Mouse (Mus musculus) embryonic facial prominence, embryonic 11.5 days (tissue): ENCODE data around the gene Tmem33. TPM values are rescaled to one million over a fixed set of nuclear protein-coding genes. Genes with fewer than 3 reads are reported as not detected.
A peak's percentile ranks its signal among the peaks of the same experiment; 100 is the strongest.

ENCODE experiments used
- ATAC-seq: fragments of 200-750 bp; cut with Nextera tagmentation; replicated peaks from 2 replicates; pipeline ENCODE4 v1.8.0; 2017; ENCODE audit warnings: low read depth; ENCODE audit not compliant: insufficient number of reproducible peaks, low FRiP score, low TSS enrichment
- DNase-seq: peaks from one replicate; pipeline ENCODE4 v3.0.0-alpha.2; 2015; ENCODE audit warnings: low spot score
- H3K27ac ChIP-seq: fragments of 300-500 bp; sonication (generic); replicated peaks from 2 replicates; pipeline ENCODE4 v1.5.1; 2014; ENCODE audit warnings: mild to moderate bottlenecking, low read depth, low read length, control low read depth
- H3K27me3 ChIP-seq: fragments of 300-500 bp; sonication (generic); 2 replicates; pipeline ENCODE4 v1.6.1; 2014; ENCODE audit warnings: mild to moderate bottlenecking, low read length, moderate library complexity, mixed read lengths; ENCODE audit not compliant: control insufficient read depth, insufficient read depth
- H3K36me3 ChIP-seq: fragments of 300-500 bp; sonication (generic); replicated peaks from 2 replicates; pipeline ENCODE4 v1.6.1; 2014; ENCODE audit warnings: low read depth, mild to moderate bottlenecking, low read length, moderate library complexity, mixed read lengths; ENCODE audit not compliant: control insufficient read depth, insufficient read depth
- H3K4me1 ChIP-seq: fragments of 300-500 bp; sonication (generic); 2 replicates; pipeline ENCODE4 v1.6.1; 2014; ENCODE audit warnings: low read length, mixed read lengths; ENCODE audit not compliant: control insufficient read depth, insufficient read depth
- H3K4me2 ChIP-seq: fragments of 300-500 bp; sonication (generic); 2 replicates; pipeline ENCODE4 v1.6.1; 2014; ENCODE audit warnings: low read depth, mild to moderate bottlenecking, control low read depth, low read length, moderate library complexity
- H3K4me3 ChIP-seq: fragments of 300-500 bp; sonication (generic); 2 replicates; pipeline ENCODE4 v1.5.1; 2014; ENCODE audit warnings: low read depth, low read length, control low read depth
- H3K9ac ChIP-seq: fragments of 300-500 bp; sonication (generic); replicated peaks from 2 replicates; pipeline ENCODE4 v1.6.1; 2014; ENCODE audit warnings: mild to moderate bottlenecking, control low read depth, low read length
- H3K9me3 ChIP-seq: fragments of 300-500 bp; sonication (generic); replicated peaks from 2 replicates; pipeline ENCODE4 v1.6.1; 2016; ENCODE audit warnings: mild to moderate bottlenecking, low read length, inconsistent platforms, mixed read lengths; ENCODE audit not compliant: control insufficient read depth
- WGBS: fragments of 180-500 bp; shearing (Covaris S2); extraction: QIAGEN DNeasy Blood & Tissue Kit; methylation state at CpG from one replicate; pipeline ENCODE4 v1.1.7; 2014; 5-methylcytosine and 5-hydroxymethylcytosine counted together
- polyA plus RNA-seq: library from polyadenylated mRNA; unstranded; fragments of >200 nt; fragmentation: Nextera tagmentation; extraction: Ambion mirVana; gene quantifications from 2 replicates; pipeline ENCODE4 v1.2.1, GENCODE M21; 2014

The Tmem33 gene
- polyA plus RNA-seq, 1 experiment from 2014 or later: 101 TPM

- H3K9me3 ChIP-seq: peaks cover 3% of the 10 kb centered on the region; the same call in 1 of the 2 replicates
- peak overlapping the region; percentile 34 for H3K4me2 ChIP-seq
- H3K36me3 ChIP-seq: no peaks in the 10 kb centered on the region
- H3K27me3 ChIP-seq: peaks cover 80% of the 10 kb centered on the region
- ATAC-seq: 0 out of 2 replicates have a peak, but pooled peaks have one; percentile 53
- H3K4me1 ChIP-seq: no peaks in the 10 kb centered on the region; the same call in 1 of the 2 replicates
- under 1% methylated on average over 44 of the region's 44 CpGs for WGBS
- H3K9ac ChIP-seq: no peak overlapping the region
- DNase-seq: peak; percentile 54
- peak overlapping the region; percentile 5; the same call in 1 of the 2 replicates for H3K4me3 ChIP-seq
- H3K27ac ChIP-seq: no peak overlapping the region
Measured at GRCm38 (mm10) chr5:67222440-67223390, 37.6 kb upstream of the Tmem33 start.

GRCm38 (mm10) chr5:67223391-67224121, 36.8 kb upstream of the Tmem33 start:
- H3K27me3 ChIP-seq: peaks cover 80% of the 10 kb centered on the region
- peaks cover 3% of the 10 kb centered on the region; the same call in 1 of the 2 replicates for H3K9me3 ChIP-seq
- no peak overlapping the region for H3K27ac ChIP-seq
- H3K4me3 ChIP-seq: no peak overlapping the region
- ATAC-seq: no peak
- H3K9ac ChIP-seq: no peak overlapping the region
- DNase-seq: no peak
- H3K4me2 ChIP-seq: no peak overlapping the region
- no peaks in the 10 kb centered on the region; the same call in 1 of the 2 replicates for H3K4me1 ChIP-seq
- H3K36me3 ChIP-seq: no peaks in the 10 kb centered on the region
- WGBS: under 1% methylated on average over 15 of the region's 15 CpGs

- ATAC-seq: no peak
- Histone ChIP-seq H3K36me3 (no peaks in the 10 kb centered on the region), H3K9ac (no peak overlapping the region), H3K27me3 (peaks cover 75% of the 10 kb centered on the region), H3K9me3 (peaks cover 3% of the 10 kb centered on the region; the same call in 1 of the 2 replicates), H3K27ac (no peak overlapping the region), H3K4me2 (no peak overlapping the region), H3K4me3 (no peak overlapping the region), H3K4me1 (no peaks in the 10 kb centered on the region; the same call in 1 of the 2 replicates)
- no peak for DNase-seq
- WGBS: 12% methylated on average over 6 of the region's 6 CpGs
Measured at GRCm38 (mm10) chr5:67224122-67224502, 36.3 kb upstream of the Tmem33 start.

- no peak overlapping the region for H3K4me2 ChIP-seq
- H3K9ac ChIP-seq: no peak overlapping the region
- peaks cover 3% of the 10 kb centered on the region; the same call in 1 of the 2 replicates for H3K9me3 ChIP-seq
- DNase-seq (no peak), ATAC-seq (no peak)
- H3K4me3 ChIP-seq: no peak overlapping the region
- H3K27ac ChIP-seq: no peak overlapping the region
- peaks cover under 1% of the 10 kb centered on the region; the same call in 1 of the 2 replicates for H3K4me1 ChIP-seq
- WGBS: 42% methylated on average over 7 of the region's 7 CpGs
- H3K36me3 ChIP-seq: no peaks in the 10 kb centered on the region
- H3K27me3 ChIP-seq: peaks cover 77% of the 10 kb centered on the region
Measured at GRCm38 (mm10) chr5:67225758-67226157, 34.6 kb upstream of the Tmem33 start.

- DNase-seq (no peak), ATAC-seq (no peak)
- no peaks in the 10 kb centered on the region for H3K36me3 ChIP-seq
- peaks cover 3% of the 10 kb centered on the region; the same call in 1 of the 2 replicates for H3K9me3 ChIP-seq
- no peak overlapping the region for H3K9ac ChIP-seq
- peaks cover 81% of the 10 kb centered on the region for H3K27me3 ChIP-seq
- 6% methylated on average over 11 of the region's 11 CpGs for WGBS
- no peak overlapping the region for H3K4me2 ChIP-seq
- no peak overlapping the region for H3K4me3 ChIP-seq
- H3K27ac ChIP-seq: no peak overlapping the region
- peaks cover 5% of the 10 kb centered on the region; the same call in 1 of the 2 replicates for H3K4me1 ChIP-seq
Measured at GRCm38 (mm10) chr5:67227261-67227660, 33.1 kb upstream of the Tmem33 start.

GRCm38 (mm10) chr5:67227682-67228444, 32.5 kb upstream of the Tmem33 start:
- Histone ChIP-seq H3K9me3 (peaks cover 3% of the 10 kb centered on the region; the same call in 1 of the 2 replicates), H3K27me3 (peaks cover 83% of the 10 kb centered on the region), H3K4me1 (peaks cover 5% of the 10 kb centered on the region; the same call in 1 of the 2 replicates), H3K4me3 (no peak overlapping the region), H3K27ac (no peak overlapping the region), H3K4me2 (no peak overlapping the region), H3K9ac (no peak overlapping the region), H3K36me3 (no peaks in the 10 kb centered on the region)
- WGBS: 0% methylated on average over 15 of the region's 15 CpGs
- ATAC-seq: no peak
- DNase-seq: no peak

- Histone ChIP-seq H3K4me3 (no peak overlapping the region), H3K36me3 (no peaks in the 10 kb centered on the region), H3K27ac (no peak overlapping the region), H3K27me3 (peaks cover 41% of the 10 kb centered on the region), H3K9ac (no peak overlapping the region), H3K9me3 (no peaks in the 10 kb centered on the region), H3K4me1 (0 out of 2 replicates have a peak, but pooled peaks cover 5% of the 10 kb centered on the region), H3K4me2 (no peak overlapping the region)
- ATAC-seq: no peak
- DNase-seq: no peak
- 39% methylated on average over 4 of the region's 4 CpGs for WGBS
Measured at GRCm38 (mm10) chr5:67234682-67235081, 25.7 kb upstream of the Tmem33 start.
